Mouse (Mus musculus) embryonic fibroblast, embryonic 13.5 days (primary cell): ENCODE data around the gene Prrg4. TPM values are rescaled to one million over a fixed set of nuclear protein-coding genes. Genes with fewer than 3 reads are reported as not detected.

Source experiments
- H3K27ac ChIP-seq: 2 replicates; pipeline ENCODE4 v1.5.1; 2012; ENCODE audit warnings: low read length, control low read depth, inconsistent platforms; ENCODE audit not compliant: insufficient read depth
- H3K4me1 ChIP-seq: 2 replicates; pipeline ENCODE4 v1.6.1; 2011; ENCODE audit warnings: low read length; ENCODE audit not compliant: control insufficient read depth, insufficient read depth
- H3K4me3 ChIP-seq: 2 replicates; pipeline ENCODE4 v1.5.1; 2011; ENCODE audit warnings: mild to moderate bottlenecking, control low read depth, low read length; ENCODE audit not compliant: insufficient read depth
- CTCF ChIP-seq: IDR thresholded peaks from 2 replicates; pipeline ENCODE4 v1.5.1; 2011; ENCODE audit warnings: mild to moderate bottlenecking, control low read depth, low read length, moderate library complexity, borderline replicate concordance; ENCODE audit not compliant: insufficient read depth
- POLR2A ChIP-seq: IDR thresholded peaks from 2 replicates; pipeline ENCODE4 v1.6.1; 2011; ENCODE audit warnings: low read depth, mild to moderate bottlenecking, control low read depth, low read length, moderate library complexity
- polyA plus RNA-seq: library from polyadenylated mRNA; stranded (reverse); fragments of >200 nt; gene quantifications from 2 replicates; pipeline ENCODE4 v1.2.4, GENCODE M21; 2011; ENCODE audit warnings: low read depth; ENCODE audit not compliant: missing spikeins, insufficient read length

The Prrg4 gene
- polyA plus RNA-seq, 1 experiment, result 10.2 TPM

- peaks cover 2% of the 10 kb centered on the region; the same call in 1 of the 2 replicates for H3K4me1 ChIP-seq
- no peak overlapping the region for H3K27ac ChIP-seq
- no peak overlapping the region for H3K4me3 ChIP-seq
- TF ChIP-seq CTCF, result no peak
- no peak for TF ChIP-seq POLR2A
These were observed 35.3 kb downstream of the Prrg4 start for GRCm38 (mm10) chr2:104814181-104814951.

- H3K27ac ChIP-seq, result no peak overlapping the region
- TF ChIP-seq CTCF (no peak), POLR2A (no peak)
- H3K4me3 ChIP-seq, result no peak overlapping the region
- no peaks in the 10 kb centered on the region for H3K4me1 ChIP-seq
These were observed 44.2 kb downstream of the Prrg4 start for GRCm38 (mm10) chr2:104805435-104805834.

Other genes starting within 250 kb of the Prrg4 start
- 22.0 and 29.8 TPM in 2 replicates for gene Tcp11l1, start 137.7 kb downstream of the Prrg4 start, polyA plus RNA-seq
- not detected in 2 replicates for gene Pin1rt1, start 133.5 kb downstream of the Prrg4 start, polyA plus RNA-seq
- gene Depdc7, start 107.0 kb downstream of the Prrg4 start, polyA plus RNA-seq, result 2.8 and 3.1 TPM in 2 replicates
- gene Qser1, start 33.1 kb downstream of the Prrg4 start, polyA plus RNA-seq, result 25.6 and 32.2 TPM in 2 replicates
- 6.7 and 9.1 TPM in 2 replicates for gene Ccdc73, start 17.9 kb upstream of the Prrg4 start, polyA plus RNA-seq
- gene Eif3m, start 167.2 kb upstream of the Prrg4 start, polyA plus RNA-seq, result 209 and 215 TPM in 2 replicates
- gene Gm11060, start 242.1 kb upstream of the Prrg4 start, polyA plus RNA-seq, result not detected in 2 replicates